Comparison of ENCODE assay signal across 21 mouse cellular contexts in genomic region chr2:5927481-5927880, GRCm38 (mm10).
"Had no signal": no experiment of that assay in that cellular context is flagged by ENCODE, and none has a peak within 500 bp of the region (broad histone marks: within the 10 kb centered on the region; RNA-seq: fewer than 3 reads in every experiment).

No protein-coding gene starts in this region.

- ATAC-seq: liver, embryonic 12.5 days; midbrain, embryonic 16.5 days had no signal

- H3K4me1 ChIP-seq: liver, embryonic 12.5 days; midbrain, embryonic 10.5 days; midbrain, embryonic 12.5 days; neural tube, embryonic 13.5 days; neural tube, embryonic 15.5 days had no signal

- H3K4me3 ChIP-seq: liver, embryonic 12.5 days; midbrain, embryonic 10.5 days; midbrain, embryonic 12.5 days; myocyte; neural tube, embryonic 13.5 days; neural tube, embryonic 15.5 days had no signal

- H3K27me3 ChIP-seq: liver, embryonic 12.5 days; midbrain, embryonic 12.5 days; neural tube, embryonic 13.5 days; neural tube, embryonic 15.5 days had no signal

- DNase-seq: lung, adult 18-20 months; lung, embryonic 14.5 days; lung, postnatal 10 days; lung, postnatal 4 days; midbrain, embryonic 14.5 days; retina, postnatal 1 day; right cerebral cortex, adult 18-20 months; right cerebral cortex, postnatal 25 days; right cerebral cortex, postnatal 4 days; spleen, adult 18-20 months; thymus, adult 18-20 months; thymus, postnatal 14 days; thymus, postnatal 36 days had no signal

- H3K4me2 ChIP-seq: liver, embryonic 12.5 days; lung, embryonic 14.5 days; midbrain, embryonic 12.5 days; neural tube, embryonic 13.5 days; neural tube, embryonic 15.5 days had no signal

- H3K9ac ChIP-seq: liver, embryonic 12.5 days; liver, embryonic 14.5 days; lung, embryonic 14.5 days; midbrain, embryonic 12.5 days; neural tube, embryonic 13.5 days; neural tube, embryonic 15.5 days had no signal

- H3K27ac ChIP-seq: liver, embryonic 12.5 days; liver, embryonic 14.5 days; midbrain, embryonic 10.5 days; midbrain, embryonic 12.5 days; neural tube, embryonic 13.5 days; neural tube, embryonic 15.5 days had no signal

- H3K9me3 ChIP-seq: liver, embryonic 12.5 days; midbrain, embryonic 10.5 days; midbrain, embryonic 12.5 days; neural tube, embryonic 13.5 days; neural tube, embryonic 15.5 days had no signal
